Mouse (Mus musculus) erythroblast, embryonic 14.5 days (primary cell): ENCODE measurements around the gene Cecr2.

ENCODE experiments used
- GATA1 ChIP-seq: IDR thresholded peaks from 2 replicates; pipeline ENCODE4 v1.6.1; 2012; ENCODE audit warnings: low read length, inconsistent platforms, mixed read lengths
- TAL1 ChIP-seq: IDR thresholded peaks from 3 replicates; pipeline ENCODE4 v1.6.1; 2012; ENCODE audit warnings: low read length, inconsistent platforms, mixed read lengths

- TF ChIP-seq GATA1 = no peak
- TF ChIP-seq TAL1 = no peak
Observed at GRCm38 (mm10) chr6:120796111-120796510, 129.9 kb downstream of the Cecr2 start.
